Mouse (Mus musculus): ENCODE results near the gene Nsf.
A peak's percentile ranks its signal among the peaks of the same experiment; 100 is the strongest.

Nsf gene

DNA sequence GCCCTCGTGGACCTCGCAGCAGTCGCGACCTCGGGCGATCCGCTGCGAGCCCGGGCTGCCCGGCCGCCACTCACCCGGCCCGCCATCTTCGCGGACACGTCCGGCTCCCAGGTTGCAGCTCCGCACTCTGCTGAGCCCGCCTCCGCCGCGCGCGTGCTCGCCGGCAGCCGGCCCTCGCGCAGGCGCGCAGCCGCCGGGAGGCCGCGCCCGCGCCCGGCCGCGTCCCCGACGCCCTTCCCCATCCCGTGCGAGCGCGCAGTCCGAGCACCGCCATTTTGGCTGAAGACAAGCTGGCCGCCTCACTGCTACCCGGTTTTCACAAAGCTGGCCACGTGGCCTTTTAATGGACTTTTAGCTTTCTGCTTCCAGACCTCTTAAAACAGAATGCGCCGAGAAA is at the start of gene Nsf:
TSS of gene Nsf (minus strand) at position 161 of the 397 bp plus-strand sequence.
- DNase-seq (ENCODE audit: low read depth, low spot score), result peak; percentile 88

DNA sequence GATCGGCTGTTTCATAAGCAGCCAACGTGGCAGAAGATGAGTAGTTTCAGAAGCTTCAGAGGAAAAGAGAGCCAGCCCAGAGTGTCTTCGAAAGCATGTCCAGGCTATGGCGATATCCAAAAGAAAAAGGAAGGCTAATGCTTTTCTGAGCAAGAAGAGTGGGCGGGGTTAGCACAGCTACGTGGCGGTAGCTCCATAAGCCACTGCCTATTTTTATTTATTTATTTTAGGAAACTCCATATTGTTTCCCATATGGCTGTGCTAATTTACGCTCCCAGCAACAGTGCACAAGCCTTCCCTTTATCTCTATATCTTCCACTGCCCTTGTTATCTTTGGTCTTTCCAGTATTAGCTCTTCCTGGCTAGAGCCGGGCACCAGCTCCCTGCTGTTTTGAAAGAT is 49.5 kb upstream of the Nsf start:
- no peak for DNase-seq (ENCODE audit: low read depth, low spot score)

DNA sequence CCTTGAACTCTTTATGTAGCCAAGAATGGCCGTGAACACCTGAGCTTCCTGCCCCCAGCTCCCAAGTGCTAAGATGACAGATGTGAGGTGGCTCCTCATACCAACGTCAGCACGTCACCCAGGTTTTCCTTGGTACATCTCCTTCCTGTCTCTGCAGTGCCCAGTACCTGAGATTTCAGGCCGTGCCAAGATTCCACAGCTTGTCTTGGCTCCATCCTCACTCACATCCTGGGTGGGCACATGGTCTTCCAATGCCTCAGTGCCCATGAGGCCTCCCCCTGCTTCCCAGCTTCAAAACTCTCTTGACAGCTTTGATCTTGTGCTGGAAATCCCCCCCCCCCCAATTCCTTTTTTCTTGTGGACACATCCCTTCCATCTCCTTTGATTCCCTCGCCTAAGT is 48.3 kb upstream of the Nsf start:
- no peak for DNase-seq (ENCODE audit: low read depth, low spot score)

- DNase-seq (ENCODE audit: low read depth, low spot score), result no peak
Observed at GRCm38 (mm10) chr11:104001395-104001955, 47.6 kb upstream of the Nsf start.

GRCm38 (mm10) chr11:104000667-104001394 is 47.0 kb upstream of the Nsf start:
- DNase-seq (ENCODE audit: low read depth, low spot score), result no peak

GRCm38 (mm10) chr11:103998737-103999136 is 44.9 kb upstream of the Nsf start:
- no peak for DNase-seq (ENCODE audit: low read depth, low spot score)

- DNase-seq (ENCODE audit: low read depth, low spot score), result peak; percentile 73
Observed at GRCm38 (mm10) chr11:103997385-103997784, 43.5 kb upstream of the Nsf start.

DNA sequence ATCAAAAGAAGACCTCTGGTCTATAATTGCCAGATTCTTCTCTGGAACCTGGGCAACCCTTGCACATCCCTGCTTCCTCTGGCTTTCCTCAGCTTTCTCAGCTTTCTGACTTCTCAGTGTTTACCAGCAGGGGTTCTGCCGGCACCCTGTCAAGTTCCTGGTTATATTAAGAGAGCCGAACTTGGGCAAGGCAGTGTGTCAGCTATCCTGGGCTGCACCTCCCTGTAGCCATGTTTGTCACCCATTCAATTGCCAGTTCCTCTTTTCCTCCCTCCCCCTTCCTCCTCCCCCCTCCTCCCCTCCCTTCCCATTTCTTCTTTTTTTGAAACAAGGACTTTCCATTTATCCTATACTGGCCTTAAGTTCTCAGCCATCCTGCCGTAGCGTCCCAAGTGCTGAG is 38.8 kb upstream of the Nsf start:
- no peak for DNase-seq (ENCODE audit: low read depth, low spot score)

GRCm38 (mm10) chr11:103990049-103990557 is 36.2 kb upstream of the Nsf start:
- DNase-seq (ENCODE audit: low read depth, low spot score), result peak; percentile 53

- peak; percentile 88 for DNase-seq (ENCODE audit: low read depth, low spot score)
Observed at GRCm38 (mm10) chr11:103987423-103987822, 33.6 kb upstream of the Nsf start.

- no peak for DNase-seq (ENCODE audit: low read depth, low spot score)
Observed at GRCm38 (mm10) chr11:103984067-103984466, 30.2 kb upstream of the Nsf start.

- no peak for DNase-seq (ENCODE audit: low read depth, low spot score)
Observed at GRCm38 (mm10) chr11:103981826-103982225, 28.0 kb upstream of the Nsf start.

DNA sequence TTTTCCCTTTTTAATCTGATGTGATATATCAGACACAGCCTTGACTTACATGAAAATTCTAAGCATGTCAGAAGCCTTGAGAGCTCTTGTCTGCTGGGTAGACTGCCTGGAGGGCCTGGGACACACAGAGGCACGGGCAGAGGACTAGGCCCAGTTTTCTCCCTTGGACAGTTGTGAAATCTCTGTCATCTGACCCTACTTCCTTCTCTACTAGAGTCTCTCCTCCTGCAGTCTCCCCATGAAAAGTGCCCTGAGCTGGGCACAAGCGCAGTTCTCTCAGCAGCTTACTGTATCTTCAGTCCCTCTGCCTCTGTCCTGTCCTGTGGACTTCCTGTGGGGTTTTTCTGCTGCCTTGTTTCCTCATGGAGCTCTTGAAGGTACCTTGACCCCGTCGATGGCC is 25.5 kb upstream of the Nsf start:
- DNase-seq (ENCODE audit: low read depth, low spot score), result no peak

GRCm38 (mm10) chr11:103970876-103971275 is 17.0 kb upstream of the Nsf start:
- DNase-seq (ENCODE audit: low read depth, low spot score), result no peak

GRCm38 (mm10) chr11:103969278-103969677 is 15.4 kb upstream of the Nsf start:
- DNase-seq (ENCODE audit: low read depth, low spot score), result no peak

DNA sequence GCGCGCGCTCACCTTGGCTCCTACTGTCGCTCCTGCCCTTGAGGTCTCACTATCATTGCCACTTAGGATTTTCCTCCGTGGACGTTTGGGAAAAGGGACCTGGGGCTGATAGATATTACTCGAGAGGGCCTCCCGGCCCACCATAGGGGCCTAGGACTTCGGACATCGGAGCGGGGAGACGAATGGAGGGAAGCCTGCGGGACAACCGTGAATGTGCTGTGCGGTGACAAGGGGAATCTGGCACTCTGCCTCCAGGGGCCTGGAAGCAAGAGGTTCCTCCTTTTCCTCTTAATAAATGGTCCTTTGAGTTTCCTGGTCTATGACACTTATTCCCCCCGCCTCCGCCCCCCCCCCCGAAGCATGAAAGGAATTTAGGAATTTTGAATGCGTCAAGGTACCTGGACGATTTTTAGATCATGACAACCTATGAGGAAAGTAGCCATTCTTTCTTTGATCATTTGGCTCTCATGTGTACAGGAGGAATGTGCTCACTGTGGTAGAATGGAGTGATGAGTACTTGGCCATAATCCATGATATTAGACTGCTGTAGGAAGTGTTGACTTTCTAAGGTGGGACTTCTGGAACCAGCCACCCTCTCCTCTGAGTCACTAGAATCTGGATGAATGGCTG is 13.4 kb upstream of the Nsf start:
- no peak for DNase-seq (ENCODE audit: low read depth, low spot score)

- DNase-seq (ENCODE audit: low read depth, low spot score), result no peak
Observed at GRCm38 (mm10) chr11:103956866-103957265, 3.0 kb upstream of the Nsf start.

GRCm38 (mm10) chr11:103953032-103953895 is 592 bp downstream of the Nsf start:
- DNase-seq (ENCODE audit: low read depth, low spot score), result no peak

DNA sequence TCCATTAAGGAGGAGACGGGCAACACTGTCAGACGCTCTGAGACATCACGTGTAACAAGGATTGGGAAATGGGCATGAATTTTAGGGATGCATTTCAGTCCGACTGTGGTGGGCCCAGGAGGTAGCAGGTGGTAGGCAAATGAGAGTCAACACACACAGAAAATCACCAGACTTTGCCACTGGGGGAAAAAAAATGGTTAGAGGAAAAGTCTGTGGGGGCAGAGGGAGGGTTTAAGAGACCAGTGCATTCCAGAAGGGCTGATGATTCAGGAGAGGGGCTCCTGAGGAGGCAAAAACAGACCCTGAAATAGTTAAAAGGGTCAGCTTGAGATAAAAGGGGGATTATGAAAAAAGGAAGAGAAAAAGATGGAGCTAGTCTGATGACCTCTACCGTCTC is 1.2 kb downstream of the Nsf start:
- no peak for DNase-seq (ENCODE audit: low read depth, low spot score)

DNA sequence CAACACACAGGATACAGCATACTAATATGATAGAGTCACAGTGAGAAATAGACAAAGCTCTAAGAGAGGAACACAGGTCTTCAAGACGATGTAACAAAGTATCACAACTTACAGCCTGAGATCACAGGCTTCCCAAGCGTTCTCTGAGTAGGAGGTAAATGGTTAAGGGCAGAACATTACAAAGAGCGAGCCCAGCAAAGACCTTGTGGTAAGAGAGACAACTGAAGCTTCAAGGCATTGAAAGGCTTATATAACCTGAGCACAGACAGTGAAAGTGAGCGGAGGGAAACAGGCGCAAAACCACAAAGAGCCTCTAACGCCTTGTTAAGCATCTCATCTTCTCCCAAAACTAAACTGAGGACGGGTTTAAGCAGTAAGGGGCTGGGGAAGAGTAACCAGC is 2.8 kb downstream of the Nsf start:
- no peak for DNase-seq (ENCODE audit: low read depth, low spot score)

- no peak for DNase-seq (ENCODE audit: low read depth, low spot score)
Observed at GRCm38 (mm10) chr11:103948952-103949351, 4.9 kb downstream of the Nsf start.

DNA sequence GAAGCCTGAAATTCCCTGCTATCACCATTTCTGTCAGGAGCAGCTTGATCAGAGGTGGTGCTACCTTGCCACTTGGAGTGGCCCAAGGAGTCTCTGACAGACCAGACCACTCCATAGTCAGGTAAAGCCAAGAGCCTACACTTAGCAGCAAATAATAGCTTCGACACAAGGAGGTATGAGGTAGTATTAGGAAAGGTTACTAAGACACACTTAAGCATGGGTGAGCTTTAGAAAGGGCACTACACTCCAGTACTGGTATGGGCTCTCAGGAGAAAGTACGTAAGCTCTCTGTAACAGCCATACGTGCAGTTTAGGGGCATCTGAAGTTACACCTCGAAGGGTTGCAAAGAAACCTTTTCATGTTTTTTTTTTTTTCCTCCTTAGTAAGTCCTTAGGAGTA is 11.1 kb downstream of the Nsf start:
- no peak for DNase-seq (ENCODE audit: low read depth, low spot score)

Data from mesoderm, embryonic 11.5 days (tissue).